Mouse (Mus musculus) heart, postnatal 14 days (tissue): ENCODE results near the gene Ntm. TPM values are rescaled to one million over a fixed set of nuclear protein-coding genes. Genes with fewer than 3 reads are reported as not detected.

Experiments
- DNase-seq, 2 experiments: peaks; one replicate each; pipeline ENCODE4 v3.0.0; 2021 to 2022
- intact Hi-C: fragments of 180-260 bp; cut with DNase I; formaldehyde crosslinking; loops from one replicate; pipeline ENCODE4 v1.15.1; 2025
- total RNA-seq, 2 experiments: library from RNA; stranded (reverse); gene quantifications; 2 replicates each; pipeline ENCODE4 v1.2.3; 2021

Ntm gene
- total RNA-seq, 2 experiments from 2014 or later, result 3.3 to 3.5 TPM

DNA sequence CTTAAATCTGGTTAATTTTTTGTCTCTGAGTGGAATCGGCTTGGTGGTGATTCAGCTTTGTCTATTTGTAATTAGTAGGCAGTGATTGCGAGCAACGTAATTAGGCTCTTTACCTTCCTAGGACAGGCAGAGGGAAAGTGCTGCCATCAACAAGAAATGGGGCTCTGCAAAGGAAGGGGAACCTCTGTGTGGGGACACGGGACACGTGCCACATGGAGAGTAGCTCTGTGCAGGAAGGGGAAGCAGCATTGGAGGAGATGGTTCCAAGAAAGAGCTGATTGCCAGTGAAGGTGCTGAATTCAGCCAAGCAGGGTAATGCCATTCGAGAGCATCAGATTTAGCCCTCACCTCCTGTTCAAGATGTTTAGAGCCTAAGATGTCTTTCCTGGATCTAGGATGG is 936.5 kb downstream of the Ntm start:
- intact Hi-C loops, result no loop called here

DNA sequence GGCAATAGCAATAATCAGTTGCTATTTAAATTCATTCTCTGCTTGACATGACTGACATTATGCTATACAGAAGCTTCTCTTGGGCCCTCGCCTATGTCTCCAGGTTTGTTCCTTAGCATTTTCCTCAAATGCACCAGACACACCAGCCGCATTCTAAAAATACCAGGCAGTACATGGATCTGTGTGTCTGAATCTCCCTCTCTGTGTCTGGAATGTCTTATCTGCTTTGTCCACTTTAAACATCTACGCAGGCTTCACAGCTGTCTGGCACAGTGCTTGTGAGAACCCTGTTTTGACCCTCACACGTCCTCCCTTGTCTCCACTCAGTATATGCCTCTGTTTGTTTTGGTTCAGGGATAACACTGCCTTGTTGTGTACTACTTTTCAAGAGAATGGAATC is 937.3 kb downstream of the Ntm start:
- intact Hi-C loops, result no loop called here
- peak in 1 of 2 experiments; percentile 3 for DNase-seq

More for the DNA sequence above, 936.5 kb downstream of the Ntm start:
- no peak for DNase-seq

DNA sequence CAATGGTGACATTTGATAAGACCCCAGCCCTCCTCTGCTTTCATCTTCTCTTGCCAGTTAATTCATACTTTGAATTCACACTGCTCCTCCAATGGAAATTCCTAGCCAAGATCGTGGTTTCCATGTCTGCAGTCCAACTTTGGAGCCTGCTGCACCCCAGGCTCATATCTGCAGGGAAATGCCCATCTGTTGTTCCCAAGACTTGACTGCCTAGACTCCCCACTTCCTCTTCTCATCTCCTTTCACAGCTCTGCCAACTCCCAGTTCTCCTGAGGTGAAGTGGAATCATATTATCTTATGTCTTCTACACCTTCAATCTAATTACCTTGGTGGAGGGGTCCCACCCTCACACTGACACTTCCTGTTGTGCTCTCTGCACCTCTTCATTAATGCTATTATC is 937.8 kb downstream of the Ntm start:
- DNase-seq, result no peak
- intact Hi-C loops, result no loop called here

DNA sequence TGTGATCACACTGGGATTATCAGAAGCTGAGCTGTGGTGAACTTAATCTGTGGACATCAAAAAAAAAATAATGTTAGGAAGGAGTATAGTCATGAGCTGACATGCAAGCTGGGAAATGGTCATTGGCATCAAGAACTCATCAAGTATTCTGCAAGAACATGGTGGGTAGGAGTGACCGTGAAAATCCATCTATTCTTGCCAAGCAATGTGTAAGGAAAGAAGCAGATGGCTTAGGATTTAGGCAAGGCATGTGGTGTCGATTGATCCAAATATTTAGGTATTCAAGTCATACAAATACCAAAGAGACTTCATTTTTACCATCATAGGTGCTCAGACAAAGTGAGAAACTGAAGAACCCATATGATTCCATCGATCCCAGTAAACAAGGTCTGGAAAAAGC is 946.1 kb downstream of the Ntm start:
- no peak for DNase-seq
- intact Hi-C loops, result no loop called here

DNA sequence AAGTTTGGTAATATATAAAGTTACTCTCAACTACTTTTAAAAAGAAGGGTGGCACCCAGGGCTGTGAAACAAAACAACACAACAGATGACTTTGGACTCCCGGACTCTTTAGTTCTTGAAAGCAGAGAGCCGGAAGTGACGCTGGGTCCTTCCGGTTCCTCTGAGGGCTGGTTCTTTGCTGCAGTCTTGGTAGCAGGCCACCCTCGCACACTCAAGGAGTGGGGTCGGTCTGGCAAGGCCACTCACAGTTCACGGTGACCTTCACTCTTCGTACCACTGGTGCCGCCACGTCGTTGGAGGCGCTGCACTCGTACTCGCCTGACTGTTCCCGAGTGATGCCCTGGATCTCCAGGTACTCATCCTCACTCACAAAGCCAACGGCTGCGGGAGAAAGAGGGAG is 949.1 kb downstream of the Ntm start:
- intact Hi-C loops, result no loop called here
- DNase-seq, result no peak

DNA sequence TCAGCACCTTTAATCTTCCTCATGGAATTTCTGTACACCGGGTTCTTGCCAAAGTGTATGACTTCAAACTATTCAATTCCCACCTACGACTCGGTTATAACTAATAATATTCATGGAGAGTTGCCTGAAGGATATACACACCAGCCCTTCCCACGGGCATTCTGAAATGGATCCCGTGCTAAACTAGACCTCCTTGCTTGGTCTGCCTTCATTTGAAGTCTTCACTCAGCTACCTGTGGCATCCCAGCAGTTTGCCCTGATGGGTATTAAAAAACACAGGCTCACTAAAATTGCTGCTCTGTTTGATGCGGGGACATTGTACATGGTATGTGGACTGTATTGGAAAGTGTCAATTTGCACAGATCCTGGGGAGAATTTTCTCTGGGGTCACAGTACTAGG is 950.4 kb downstream of the Ntm start:
- DNase-seq, result no peak
- intact Hi-C loops, result no loop called here

DNA sequence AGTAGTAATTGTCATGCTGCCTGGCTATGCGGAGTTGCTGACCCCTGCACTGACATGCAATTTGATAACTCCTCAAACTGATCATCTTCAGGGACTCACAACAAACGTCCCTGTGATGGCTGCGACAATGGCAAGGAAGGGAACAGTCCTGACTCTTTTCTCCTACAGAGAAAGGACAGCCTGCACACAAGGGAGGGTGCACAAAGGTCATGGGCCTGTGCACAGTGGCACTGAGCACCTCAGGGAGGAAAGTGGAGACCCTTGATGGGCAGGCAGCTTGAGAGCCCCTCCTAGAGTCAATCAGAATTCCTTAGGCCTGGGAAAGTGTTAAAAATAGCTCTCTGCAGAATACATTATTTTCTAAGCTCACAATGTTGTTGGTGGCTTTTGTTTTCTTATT is 951.5 kb downstream of the Ntm start:
- intact Hi-C loops, result no loop called here
- DNase-seq, result no peak

DNA sequence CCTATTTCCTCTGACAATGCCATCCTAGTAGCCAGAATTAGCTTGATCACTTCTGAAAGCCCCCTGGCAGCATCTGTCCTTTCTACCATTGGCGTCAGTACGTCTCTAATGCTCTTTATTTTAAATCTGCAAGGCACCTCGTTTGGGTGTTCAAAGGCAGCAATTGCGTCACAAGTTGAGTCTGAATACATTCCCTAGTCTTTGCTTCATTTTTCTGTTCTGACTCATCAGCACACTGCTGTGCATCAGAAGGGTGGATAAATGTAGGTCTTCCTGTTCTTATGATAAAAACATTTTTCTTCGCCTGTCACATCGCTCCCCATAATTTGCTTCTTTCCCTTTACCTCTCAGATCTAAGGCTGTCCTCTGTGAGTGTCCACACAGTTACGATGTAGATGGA is 958.4 kb downstream of the Ntm start:
- intact Hi-C loops, result no loop called here

DNA sequence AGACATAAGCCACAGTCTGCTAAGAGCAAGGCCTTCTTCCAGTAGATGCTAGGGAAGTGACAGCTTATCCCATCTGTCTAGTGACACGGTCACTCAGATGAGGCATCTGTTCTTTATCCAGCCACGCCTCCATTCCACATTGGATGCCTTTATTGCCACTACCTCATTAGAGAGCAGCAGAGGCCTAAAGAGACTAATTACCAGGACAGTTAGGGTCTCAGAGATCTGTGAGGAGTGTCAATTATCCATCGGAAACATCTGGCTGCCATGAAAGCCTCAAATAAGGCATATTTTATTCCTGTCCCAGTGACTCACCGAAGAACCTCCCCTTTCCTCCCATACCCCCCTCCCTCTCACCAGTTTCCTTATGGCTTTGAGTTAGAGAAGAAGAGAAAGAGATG is 963.0 kb downstream of the Ntm start:
- no peak for DNase-seq
- intact Hi-C loops, result no loop called here

More for the DNA sequence above, 958.4 kb downstream of the Ntm start:
- no peak for DNase-seq

DNA sequence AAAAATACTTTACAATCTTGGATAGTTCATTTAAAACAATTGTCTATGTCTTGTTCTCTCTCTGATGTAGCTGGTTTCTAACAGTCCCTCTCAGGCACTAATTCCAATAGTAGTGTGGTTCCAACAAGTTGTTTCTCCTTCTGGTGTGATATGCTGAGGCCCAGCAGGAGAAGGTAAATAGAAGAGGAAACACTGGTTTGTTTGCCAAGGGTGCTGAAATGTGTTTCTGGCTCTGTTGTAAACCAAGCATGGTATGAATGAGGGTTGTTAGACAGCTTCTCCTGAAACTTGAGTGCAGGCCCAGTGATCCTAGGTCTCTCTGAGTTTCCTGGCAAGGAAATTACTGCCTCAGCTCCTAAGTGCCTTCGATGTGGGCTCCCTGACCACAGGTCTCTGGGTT is 985.7 kb downstream of the Ntm start:
- intact Hi-C loops, result no loop called here
- no peak for DNase-seq

DNA sequence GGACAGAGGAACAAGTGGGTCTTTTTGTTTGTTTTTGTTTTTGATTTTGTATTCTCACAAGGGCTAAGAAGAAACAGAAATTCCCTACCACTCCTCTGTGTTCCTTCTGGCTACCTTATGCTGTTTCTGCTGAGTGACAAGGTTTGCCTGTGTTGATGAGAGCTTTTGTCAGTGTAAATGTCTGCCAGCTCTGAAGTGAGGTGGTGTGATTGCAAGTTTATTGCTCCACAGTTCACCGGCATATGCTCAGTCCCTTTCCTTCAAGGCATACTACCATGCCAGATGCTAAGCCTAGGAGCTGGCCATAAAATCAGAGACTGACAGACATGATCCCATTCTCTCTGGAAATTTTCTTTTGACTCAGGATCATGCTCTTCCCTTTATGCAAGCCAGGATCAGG is 993.5 kb downstream of the Ntm start:
- intact Hi-C loops, result no loop called here
- no peak for DNase-seq
